Mouse (Mus musculus) C2C12 (cell line): Measurements from ENCODE around the gene Pfkl.
"Not testable (repeated sequence)": the region's sequence is repeated elsewhere in the genome, so short reads cannot be mapped to it uniquely, and the experiment has no call there.

Experiments used
- CTCF ChIP-seq: IDR thresholded peaks from one replicate; pipeline ENCODE4 v1.5.1; 2011; ENCODE audit not compliant: control insufficient read depth, insufficient read depth, insufficient read length
- MAX ChIP-seq: IDR thresholded peaks from one replicate; pipeline ENCODE4 v1.6.1; 2011; ENCODE audit warnings: mild to moderate bottlenecking, control low read depth
- MYOG ChIP-seq: IDR thresholded peaks from one replicate; pipeline ENCODE4 v1.6.1; 2011; ENCODE audit not compliant: control insufficient read depth, insufficient read length; ENCODE audit errors: extremely low read depth
- USF1 ChIP-seq: IDR thresholded peaks from one replicate; pipeline ENCODE4 v1.6.1; 2011; ENCODE audit warnings: low read depth, mild to moderate bottlenecking, control low read depth, moderate library complexity

DNA sequence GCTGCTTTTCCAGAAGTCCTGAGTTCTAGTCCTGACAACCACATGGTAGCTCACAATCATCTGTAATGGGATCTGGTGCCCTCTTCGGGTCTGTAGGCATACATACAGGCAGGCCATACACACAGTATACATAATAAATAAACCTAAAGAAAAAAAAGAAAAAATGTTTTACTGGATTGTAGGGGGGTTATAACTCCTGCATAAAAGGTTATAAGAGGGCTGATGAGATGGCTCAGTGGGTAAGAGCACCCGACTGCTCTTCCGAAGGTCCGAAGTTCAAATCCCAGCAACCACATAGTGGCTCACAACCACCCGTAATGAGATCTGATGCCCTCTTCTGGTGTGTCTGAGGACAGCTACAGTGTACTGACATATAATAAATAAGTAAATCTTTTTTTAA is 1.2 kb upstream of the Pfkl start:
- TF ChIP-seq CTCF, USF1, MAX, MYOG: not testable (repeated sequence)
